Comparison of ENCODE assay signal across 20 mouse cellular contexts in the genomic region with DNA sequence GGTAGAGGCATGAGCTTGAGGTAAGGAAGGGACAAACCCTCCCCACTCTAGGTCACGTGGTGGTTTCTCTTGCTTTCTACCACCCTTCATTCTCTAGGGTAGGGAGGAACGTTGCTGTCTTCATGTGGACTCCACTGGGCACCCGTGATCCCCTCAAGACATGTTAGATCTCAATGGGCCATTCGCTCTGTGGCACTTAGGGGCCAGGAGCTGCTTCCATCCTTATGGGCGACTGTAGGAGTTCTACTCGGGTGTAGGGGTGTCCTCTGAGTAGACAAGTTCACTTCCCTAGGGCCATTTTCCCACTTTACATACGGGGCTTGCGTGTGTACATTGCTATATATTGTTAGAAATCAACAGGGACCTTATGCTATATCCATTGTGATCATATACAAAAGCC. TPM values are rescaled to one million over a fixed set of nuclear protein-coding genes. Genes with fewer than 3 reads are reported as not detected.
DNase-seq lines count a peak whose midpoint lies in the region; ATAC-seq lines count a peak whose summit lies in the region.
"Had no signal": no experiment of that assay in that cellular context is flagged by ENCODE, and none has a peak within 500 bp of the region (broad histone marks: within the 10 kb centered on the region; RNA-seq: fewer than 3 reads in every experiment).

No protein-coding gene starts in this region.

- H3K4me3 ChIP-seq in intestine, embryonic 14.5 days (ENCODE audit: low read depth, low read length) = no peak overlapping the region
- H3K4me3 ChIP-seq in intestine, embryonic 15.5 days (replicated peaks) = no peak overlapping the region
- no peak overlapping the region for H3K4me3 ChIP-seq in embryonic facial prominence, embryonic 11.5 days (ENCODE audit: low read depth, low read length)
- H3K4me3 ChIP-seq in limb, embryonic 13.5 days = no peak overlapping the region
- H3K4me3 ChIP-seq: heart, embryonic 15.5 days; hindbrain, embryonic 15.5 days; neural tube, embryonic 13.5 days had no signal

- peak; percentile 17 for DNase-seq in embryo, embryonic 10.5 days (ENCODE audit: low spot score)
- no peak for DNase-seq in embryo, embryonic 9.5 days (ENCODE audit: extremely low spot score)
- DNase-seq in intestine, embryonic 14.5 days (ENCODE audit: low spot score) = no peak
- no peak for DNase-seq in embryonic facial prominence, embryonic 11.5 days (ENCODE audit: low spot score)
- no peak for DNase-seq in adipocyte (ENCODE audit: low spot score)
- DNase-seq in heart, postnatal 4 days = no peak
- DNase-seq: cerebellum, adult 11 months; cerebellum, postnatal 14 days; layer of hippocampus, adult 9-11 months; lung, adult 18-20 months; right cerebral cortex, postnatal 4 days; thymus, postnatal 14 days had no signal

- H3K27me3 ChIP-seq in intestine, embryonic 14.5 days (replicated peaks; ENCODE audit: control insufficient read depth, insufficient read depth, low read length) = peaks cover 20% of the 10 kb centered on the region
- H3K27me3 ChIP-seq in intestine, embryonic 15.5 days (replicated peaks) = peaks cover 12% of the 10 kb centered on the region
- 0 out of 2 replicates have a peak, but pooled peaks cover 2% of the 10 kb centered on the region for H3K27me3 ChIP-seq in embryonic facial prominence, embryonic 11.5 days (ENCODE audit: control insufficient read depth, insufficient read depth, low read length)
- H3K27me3 ChIP-seq in limb, embryonic 13.5 days = no peaks in the 10 kb centered on the region
- H3K27me3 ChIP-seq: embryonic facial prominence, embryonic 13.5 days had no signal

- peak overlapping the region; percentile 47; the same call in 1 of the 2 replicates for H3K27ac ChIP-seq in intestine, embryonic 14.5 days (ENCODE audit: low read depth)
- H3K27ac ChIP-seq in intestine, embryonic 15.5 days = no peak overlapping the region
- 0 out of 2 replicates have a peak overlapping the region, but pooled peaks have one; percentile 11 for H3K27ac ChIP-seq in embryonic facial prominence, embryonic 11.5 days (replicated peaks; ENCODE audit: low read depth, low read length)
- peak overlapping the region; percentile 100; the same call in 1 of the 2 replicates for H3K27ac ChIP-seq in limb, embryonic 13.5 days
- H3K27ac ChIP-seq: heart, embryonic 15.5 days; hindbrain, embryonic 15.5 days had no signal

- no peaks in the 10 kb centered on the region for H3K9me3 ChIP-seq in intestine, embryonic 14.5 days (ENCODE audit: control insufficient read depth, low read length)
- no peaks in the 10 kb centered on the region for H3K9me3 ChIP-seq in intestine, embryonic 15.5 days
- no peaks in the 10 kb centered on the region for H3K9me3 ChIP-seq in embryonic facial prominence, embryonic 11.5 days (replicated peaks; ENCODE audit: control insufficient read depth, low read length)
- no peaks in the 10 kb centered on the region for H3K9me3 ChIP-seq in limb, embryonic 13.5 days
- H3K9me3 ChIP-seq: embryonic facial prominence, embryonic 13.5 days; heart, embryonic 15.5 days; hindbrain, embryonic 15.5 days; neural tube, embryonic 13.5 days had no signal

- no peaks in the 10 kb centered on the region for H3K36me3 ChIP-seq in intestine, embryonic 14.5 days (ENCODE audit: control insufficient read depth, insufficient read depth, low read length)
- H3K36me3 ChIP-seq in intestine, embryonic 15.5 days = no peaks in the 10 kb centered on the region
- no peaks in the 10 kb centered on the region for H3K36me3 ChIP-seq in embryonic facial prominence, embryonic 11.5 days (replicated peaks; ENCODE audit: control insufficient read depth, insufficient read depth, low read depth, low read length)
- H3K36me3 ChIP-seq in limb, embryonic 13.5 days = peaks cover 17% of the 10 kb centered on the region
- H3K36me3 ChIP-seq: G1E; heart, embryonic 15.5 days; hindbrain, embryonic 15.5 days; neural tube, embryonic 13.5 days had no signal

- no peak for ATAC-seq in intestine, embryonic 14.5 days (replicated peaks; ENCODE audit: low FRiP score, low TSS enrichment, low read depth)
- no peak for ATAC-seq in intestine, embryonic 15.5 days
- no peak for ATAC-seq in embryonic facial prominence, embryonic 11.5 days (replicated peaks; ENCODE audit: insufficient number of reproducible peaks, low FRiP score, low TSS enrichment, low read depth)
- ATAC-seq in limb, embryonic 13.5 days (ENCODE audit: low FRiP score, low read depth) = no peak
- ATAC-seq: CD4-positive, CD25-positive, alpha-beta regulatory T cell, adult 4 months had no signal

- no peak overlapping the region for H3K9ac ChIP-seq in intestine, embryonic 14.5 days (ENCODE audit: low read length)
- no peak overlapping the region for H3K9ac ChIP-seq in intestine, embryonic 15.5 days
- no peak overlapping the region for H3K9ac ChIP-seq in embryonic facial prominence, embryonic 11.5 days (replicated peaks; ENCODE audit: low read length)
- H3K9ac ChIP-seq in limb, embryonic 13.5 days = no peak overlapping the region
- H3K9ac ChIP-seq: heart, embryonic 15.5 days; hindbrain, embryonic 15.5 days had no signal

- peaks cover 6% of the 10 kb centered on the region for H3K4me1 ChIP-seq in intestine, embryonic 14.5 days (replicated peaks; ENCODE audit: control insufficient read depth, insufficient read depth, low read length)
- H3K4me1 ChIP-seq in intestine, embryonic 15.5 days (replicated peaks) = peaks cover 13% of the 10 kb centered on the region; the same call in 1 of the 2 replicates
- no peaks in the 10 kb centered on the region; the same call in 1 of the 2 replicates for H3K4me1 ChIP-seq in embryonic facial prominence, embryonic 11.5 days (ENCODE audit: control insufficient read depth, insufficient read depth, low read length)
- H3K4me1 ChIP-seq in limb, embryonic 13.5 days = peaks cover 30% of the 10 kb centered on the region

- no peak overlapping the region for H3K4me2 ChIP-seq in intestine, embryonic 14.5 days (ENCODE audit: low read length)
- no peak overlapping the region for H3K4me2 ChIP-seq in intestine, embryonic 15.5 days (replicated peaks)
- no peak overlapping the region for H3K4me2 ChIP-seq in embryonic facial prominence, embryonic 11.5 days (ENCODE audit: low read depth, low read length)
- no peak overlapping the region for H3K4me2 ChIP-seq in limb, embryonic 13.5 days (replicated peaks)
- H3K4me2 ChIP-seq: heart, embryonic 15.5 days; hindbrain, embryonic 15.5 days had no signal

- WGBS in intestine, embryonic 14.5 days = 87% methylated on average over 8 of the region's 8 CpGs
- WGBS in intestine, embryonic 15.5 days = 88% methylated on average over 8 of the region's 8 CpGs
- WGBS in embryonic facial prominence, embryonic 11.5 days = 78% methylated on average over 8 of the region's 8 CpGs
- 79% methylated on average over 8 of the region's 8 CpGs for WGBS in limb, embryonic 13.5 days

RNA-seq across cellular contexts. Expression of a gene that starts 5.4 kb away (rescaled TPM):
- 116 and 120 TPM in 2 replicates for polyA plus RNA-seq in intestine, embryonic 14.5 days (2014; fragmentation: Nextera tagmentation; extraction: Ambion mirVana)
- 78.0 and 93.4 TPM in 2 replicates for polyA plus RNA-seq in intestine, embryonic 15.5 days (2015; fragmentation: Nextera tagmentation; extraction: Ambion mirVana)
- polyA plus RNA-seq in embryonic facial prominence, embryonic 11.5 days (2014; fragmentation: Nextera tagmentation; extraction: Ambion mirVana) = 151 and 157 TPM in 2 replicates
- 264 and 265 TPM in 2 replicates for polyA plus RNA-seq in limb, embryonic 13.5 days (2015; fragmentation: Nextera tagmentation; extraction: Ambion mirVana)
- 10 to 100 TPM; 53.5 to 56.8 TPM for total RNA-seq in heart, postnatal 4 days (2021)
- total RNA-seq: G1E had no signal
- polyA plus RNA-seq: CD4-positive, CD25-positive, alpha-beta regulatory T cell, adult 4 months; G1E had no signal
